Mouse (Mus musculus): ENCODE results near the gene Ppp3ca.

Gene Ppp3ca

GRCm38 (mm10) chr3:136670110-136670359 lies at the start of gene Ppp3ca:
Ppp3ca (plus strand) TSS chr3:136670124.
- no peak for DNase-seq (ENCODE audit: extremely low read depth, low read depth, low spot score)

GRCm38 (mm10) chr3:136640544-136641230 lies 29.2 kb upstream of the Ppp3ca start:
- DNase-seq (ENCODE audit: extremely low read depth, low read depth, low spot score): no peak

DNA sequence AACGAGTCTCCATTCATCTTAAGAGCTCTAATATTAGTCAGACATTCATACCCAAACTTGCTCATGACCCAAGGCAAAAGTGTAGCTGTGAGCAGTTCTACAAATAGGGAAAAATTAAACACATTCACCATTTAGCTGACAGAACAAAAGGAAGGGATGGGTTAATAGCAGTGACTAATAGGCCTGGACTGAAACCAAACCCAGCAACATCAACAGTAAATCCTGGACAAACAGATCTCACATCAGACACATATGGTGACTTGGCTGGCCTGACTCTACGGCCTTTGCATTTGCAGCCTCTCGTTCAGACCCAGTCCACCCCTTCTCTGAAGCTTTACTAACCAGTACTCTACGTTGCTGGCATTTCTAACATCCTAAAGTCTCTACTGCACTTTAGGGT lies 19.0 kb upstream of the Ppp3ca start:
- DNase-seq (ENCODE audit: extremely low read depth, low read depth, low spot score): no peak

DNA sequence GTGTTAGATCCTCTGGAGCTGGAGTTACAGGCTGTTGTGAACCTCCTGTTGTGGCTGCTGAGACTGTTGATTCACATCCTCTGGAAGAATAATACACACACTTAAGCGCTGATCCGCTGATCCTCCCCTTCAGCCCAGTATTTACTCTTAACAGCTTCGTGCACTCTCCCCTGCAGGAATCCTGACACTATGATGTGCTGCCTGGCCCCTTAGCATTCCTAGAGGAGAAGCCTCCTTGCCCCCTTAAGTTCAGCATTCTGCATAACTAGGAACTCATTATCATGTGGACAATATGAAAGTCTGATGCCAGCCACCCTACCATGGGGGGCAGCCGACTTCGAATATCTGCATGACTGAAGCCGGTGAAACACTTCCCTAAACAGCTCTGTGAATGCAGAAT lies 18.4 kb upstream of the Ppp3ca start:
- no peak for DNase-seq (ENCODE audit: extremely low read depth, low read depth, low spot score)

- DNase-seq (ENCODE audit: extremely low read depth, low read depth, low spot score): no peak
Observed at GRCm38 (mm10) chr3:136656460-136657035, 13.4 kb upstream of the Ppp3ca start.

DNA sequence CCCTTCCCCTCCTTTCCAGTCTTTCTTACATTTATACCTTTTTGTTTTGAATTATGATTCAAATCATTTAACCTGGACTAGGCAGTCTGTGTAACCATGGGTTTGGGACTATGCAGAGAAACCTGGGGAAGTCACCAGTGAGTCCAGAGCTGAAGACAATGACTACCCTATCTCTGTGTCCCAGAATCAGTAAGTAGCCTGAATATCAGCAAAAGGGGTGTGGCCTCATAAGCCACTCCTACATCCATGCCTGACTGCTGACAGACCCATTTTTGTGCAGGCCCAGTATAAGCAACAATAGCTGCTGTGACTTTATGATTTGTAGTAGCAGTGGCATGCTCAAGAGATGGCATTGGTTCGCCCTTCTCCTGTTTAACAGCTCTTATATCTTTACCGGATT lies 11.2 kb upstream of the Ppp3ca start:
- no peak for DNase-seq (ENCODE audit: extremely low read depth, low read depth, low spot score)

DNA sequence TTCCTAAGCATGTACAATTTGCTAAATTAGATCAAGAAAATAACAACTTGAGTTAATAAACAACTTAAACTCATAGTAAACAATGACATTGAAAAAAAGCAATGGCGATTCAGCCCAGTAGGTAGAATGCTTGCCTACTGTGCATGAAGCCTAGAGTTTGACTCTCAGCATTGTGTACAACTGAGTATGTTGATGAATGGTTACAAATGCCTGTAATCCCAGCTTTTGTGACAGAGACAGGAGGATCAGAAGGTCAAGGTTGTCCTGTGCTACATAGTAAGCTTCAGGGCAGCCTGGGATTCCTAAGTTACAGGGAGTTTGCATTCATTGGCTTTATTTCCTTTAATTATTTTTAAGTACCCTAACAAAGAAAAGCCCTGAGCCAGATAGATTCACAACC lies 4.8 kb upstream of the Ppp3ca start:
- DNase-seq (ENCODE audit: extremely low read depth, low read depth, low spot score): no peak

- DNase-seq (ENCODE audit: extremely low read depth, low read depth, low spot score): no peak
Observed at GRCm38 (mm10) chr3:136668072-136668471, 1.9 kb upstream of the Ppp3ca start.

DNA sequence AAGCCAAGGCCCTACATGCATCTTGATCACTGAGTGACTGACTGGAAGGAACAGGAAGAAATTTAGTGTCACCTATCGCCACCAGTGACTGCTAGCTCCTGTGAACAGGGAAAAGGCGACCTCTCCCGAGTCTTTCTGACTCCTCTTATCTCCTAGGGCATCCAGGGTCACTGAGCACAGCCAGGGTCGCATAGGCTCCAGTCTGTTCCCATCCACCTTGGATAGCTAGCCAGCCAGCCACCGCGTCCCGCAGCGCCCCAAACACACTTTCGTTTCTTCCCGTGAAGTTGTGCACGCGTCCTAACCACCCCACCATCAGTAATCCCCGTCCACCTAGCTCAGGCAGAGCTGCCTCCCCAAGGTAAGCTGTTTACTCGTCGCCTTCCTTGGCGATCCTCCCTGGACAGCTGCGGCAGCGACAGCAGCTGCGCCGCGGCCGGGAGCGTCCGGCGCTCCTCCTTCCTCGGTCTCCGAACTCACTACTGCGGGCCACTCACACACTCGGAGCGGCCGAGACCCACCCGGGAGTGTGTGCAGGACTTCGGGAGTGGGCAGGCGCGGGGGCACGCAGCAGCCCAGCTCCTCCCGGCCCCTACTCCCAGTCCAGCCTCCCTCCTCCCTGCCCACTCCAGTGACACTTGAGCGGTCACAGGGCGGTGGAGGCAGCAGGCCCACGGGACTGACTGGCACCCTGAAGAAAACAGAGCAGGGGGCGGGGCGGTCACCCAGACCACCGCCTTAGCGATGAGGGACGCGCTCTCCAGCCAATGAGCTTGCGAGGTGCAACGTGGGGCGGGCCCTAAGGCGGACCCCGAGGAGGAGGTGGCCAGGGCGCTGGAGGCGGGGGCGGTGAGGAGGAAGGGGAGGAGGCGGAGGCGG lies 454 bp upstream of the Ppp3ca start:
- no peak for DNase-seq (ENCODE audit: extremely low read depth, low read depth, low spot score)

DNA sequence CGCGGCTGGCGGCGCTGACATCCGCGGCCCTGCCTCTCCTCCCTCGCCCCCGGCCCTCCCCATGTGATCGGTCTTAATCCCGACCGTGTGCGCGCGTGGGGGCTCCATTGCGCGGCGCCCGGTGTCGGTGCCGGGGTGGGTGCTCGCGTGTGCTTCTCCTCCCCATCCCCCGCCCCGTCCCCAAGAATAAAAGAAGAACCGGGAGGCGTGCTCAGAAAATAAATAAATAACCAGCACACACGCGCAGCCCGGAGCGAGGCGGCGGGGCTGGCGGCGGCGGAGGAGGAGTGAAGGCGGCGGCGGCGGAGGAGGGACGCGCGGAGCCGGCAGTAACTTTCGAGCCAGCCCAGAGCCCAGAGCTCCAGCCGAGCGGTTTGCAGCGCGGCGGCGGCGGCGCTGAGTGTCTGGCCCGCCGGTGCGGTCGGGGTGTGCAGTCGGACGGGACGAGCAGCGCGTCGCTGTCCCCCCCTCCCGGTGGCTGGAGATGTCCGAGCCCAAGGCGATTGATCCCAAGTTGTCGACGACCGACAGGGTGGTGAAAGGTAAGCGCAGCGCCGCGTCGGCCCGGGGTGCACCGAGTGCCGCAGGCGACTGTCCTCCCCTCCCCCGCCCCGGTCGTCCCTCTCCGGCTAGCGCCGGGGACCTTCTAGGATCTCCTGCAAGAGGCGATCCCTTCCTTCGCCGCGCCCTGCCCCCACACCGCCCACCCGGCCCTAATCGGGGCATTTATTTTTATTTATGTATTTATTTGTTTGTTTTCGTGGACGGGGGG lies 622 bp downstream of the Ppp3ca start:
- no peak for DNase-seq (ENCODE audit: extremely low read depth, low read depth, low spot score)

GRCm38 (mm10) chr3:136671161-136671939 lies 1.4 kb downstream of the Ppp3ca start:
- no peak for DNase-seq (ENCODE audit: extremely low read depth, low read depth, low spot score)

- DNase-seq (ENCODE audit: extremely low read depth, low read depth, low spot score): no peak
Observed at GRCm38 (mm10) chr3:136671940-136672278, 2.0 kb downstream of the Ppp3ca start.

DNA sequence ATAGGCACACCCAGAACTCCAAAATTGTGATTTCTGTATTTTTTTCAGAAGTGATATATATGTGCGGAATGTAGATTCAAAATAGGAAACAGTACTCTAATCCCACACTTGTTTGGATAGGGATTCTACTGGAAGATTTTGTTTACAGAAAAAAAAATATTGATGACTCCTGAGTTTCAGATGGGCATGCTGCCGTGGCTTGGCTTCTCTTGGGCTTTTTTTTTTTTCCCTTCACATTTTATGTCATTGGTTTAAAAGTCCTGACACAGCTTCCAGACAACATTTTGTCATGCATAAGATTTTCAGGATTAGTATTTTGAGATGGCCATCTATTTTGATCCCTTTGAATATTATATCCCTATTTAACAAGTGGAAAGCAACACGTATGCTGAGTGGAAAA lies 2.9 kb downstream of the Ppp3ca start:
- no peak for DNase-seq (ENCODE audit: extremely low read depth, low read depth, low spot score)

DNA sequence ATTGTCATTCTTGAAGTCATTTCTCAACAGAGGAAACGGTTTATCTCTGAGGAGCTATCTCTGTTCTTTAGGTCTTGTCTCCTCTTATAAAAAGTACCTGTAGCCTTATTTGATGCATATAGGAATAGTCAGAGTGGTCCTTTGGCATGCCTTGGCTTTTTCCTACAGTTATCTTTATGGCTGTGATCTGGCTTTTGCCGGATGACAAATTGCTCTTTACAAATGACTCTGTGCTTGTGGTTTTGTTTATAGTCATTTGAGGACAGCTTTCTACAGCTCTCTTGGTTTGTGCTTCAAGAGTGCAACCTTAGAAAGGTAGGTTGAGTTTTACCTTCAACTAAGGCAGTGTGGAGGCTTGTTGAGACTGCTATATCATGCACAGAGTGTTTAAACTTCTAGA lies 3.4 kb downstream of the Ppp3ca start:
- DNase-seq (ENCODE audit: extremely low read depth, low read depth, low spot score): no peak

- no peak for DNase-seq (ENCODE audit: extremely low read depth, low read depth, low spot score)
Observed at GRCm38 (mm10) chr3:136674486-136674885, 4.6 kb downstream of the Ppp3ca start.

GRCm38 (mm10) chr3:136676991-136677390 lies 7.1 kb downstream of the Ppp3ca start:
- no peak for DNase-seq (ENCODE audit: extremely low read depth, low read depth, low spot score)

DNA sequence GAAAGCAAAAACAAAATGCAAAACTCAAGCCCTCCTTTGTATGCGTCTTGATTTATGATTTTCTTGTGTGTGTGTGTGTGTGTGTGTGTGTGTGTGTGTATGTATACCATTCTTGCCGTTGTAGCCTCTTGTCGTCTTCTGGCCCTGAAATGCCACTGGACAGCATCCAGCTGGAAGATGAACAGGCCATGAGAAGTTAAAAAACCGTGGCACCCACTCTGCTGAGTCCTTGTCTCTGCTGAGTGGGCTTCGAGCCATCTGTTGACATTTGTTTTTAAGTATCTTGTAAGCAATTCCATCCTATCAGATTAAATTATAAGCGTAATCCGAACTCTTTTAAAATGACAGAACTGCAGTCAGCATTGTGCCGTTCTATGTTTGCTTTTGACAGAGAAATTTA lies 8.5 kb downstream of the Ppp3ca start:
- DNase-seq (ENCODE audit: extremely low read depth, low read depth, low spot score): no peak

- DNase-seq (ENCODE audit: extremely low read depth, low read depth, low spot score): no peak
Observed at GRCm38 (mm10) chr3:136679903-136680491, 10.1 kb downstream of the Ppp3ca start.

- DNase-seq (ENCODE audit: extremely low read depth, low read depth, low spot score): no peak
Observed at GRCm38 (mm10) chr3:136682242-136682641, 12.3 kb downstream of the Ppp3ca start.

DNA sequence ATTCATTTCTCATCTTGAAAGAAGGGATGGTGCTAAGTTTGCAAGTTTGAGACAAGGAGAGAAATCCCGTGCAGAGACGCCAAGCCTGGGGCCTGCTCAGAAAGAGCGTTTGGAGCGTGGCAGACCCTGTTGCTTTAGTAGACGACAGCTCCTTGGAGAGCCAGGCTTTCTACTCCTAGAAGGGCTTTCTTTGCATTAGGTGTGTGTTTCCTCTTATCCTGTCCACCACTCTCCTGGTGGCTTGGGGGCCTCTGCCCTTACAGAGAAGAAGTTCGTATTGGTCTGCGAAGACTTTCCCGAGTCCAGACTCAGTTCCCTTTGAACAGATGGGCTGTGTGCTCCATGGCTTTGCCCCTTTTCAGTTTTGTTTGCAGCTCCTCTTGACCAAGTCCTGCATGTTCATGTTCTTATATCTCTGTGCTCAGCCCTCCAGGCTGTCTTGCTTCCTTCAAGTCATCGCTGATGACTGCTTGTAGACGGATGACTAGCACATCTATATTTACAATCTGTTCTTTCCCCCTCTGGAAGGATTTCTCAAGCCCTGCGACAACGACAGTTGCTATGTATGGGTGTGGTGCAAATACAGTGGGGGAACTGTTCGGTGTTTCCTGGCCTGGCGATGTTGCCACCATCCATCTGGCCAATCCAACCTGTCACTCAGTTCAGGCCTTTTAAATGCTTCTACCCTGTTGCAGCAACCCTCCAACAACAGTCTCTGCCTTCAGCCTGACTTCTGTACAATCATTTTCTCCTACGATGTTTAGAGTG lies 14.5 kb downstream of the Ppp3ca start:
- no peak for DNase-seq (ENCODE audit: extremely low read depth, low read depth, low spot score)

Data from fat pad, adult 2 months (tissue).